Mouse (Mus musculus) liver, embryonic 14.5 days (tissue): ENCODE data around the gene Hoxa7.

Source experiments
- CTCF ChIP-seq: IDR thresholded peaks from 2 replicates; pipeline ENCODE4 v1.5.1; 2016; ENCODE audit warnings: antibody characterized with exemption, low read depth, control low read depth
- EP300 ChIP-seq: IDR thresholded peaks from 2 replicates; pipeline ENCODE4 v1.6.1; 2016; ENCODE audit warnings: antibody characterized with exemption, low read depth

DNA sequence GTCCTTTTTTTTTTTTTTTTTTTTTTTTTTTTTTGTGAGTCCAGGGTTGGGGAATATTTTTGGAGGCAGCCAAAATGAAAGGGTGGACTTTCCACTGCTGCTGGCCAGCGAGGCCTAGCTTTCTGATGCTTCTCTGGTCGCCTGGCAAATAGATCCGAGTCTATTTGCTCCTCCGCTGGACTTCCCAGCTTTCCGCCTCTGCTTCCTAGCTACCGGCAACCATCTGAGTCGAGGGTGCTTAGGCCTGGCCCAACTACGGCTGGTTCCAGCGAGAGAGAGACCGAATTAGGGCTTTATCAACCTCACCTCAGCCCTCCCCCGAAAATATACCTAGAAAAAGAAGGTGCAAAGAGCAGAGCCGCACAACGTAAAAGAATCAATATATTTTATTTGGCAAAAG, 1.1 kb upstream of the Hoxa7 start:
- TF ChIP-seq CTCF (no peak), EP300 (no peak)
